Mouse (Mus musculus) hindbrain, embryonic 13.5 days (tissue): ENCODE data around the gene Spata2. TPM values are rescaled to one million over a fixed set of nuclear protein-coding genes. Genes with fewer than 3 reads are reported as not detected.

Experiments used
- ATAC-seq: fragments of 200-750 bp; cut with Nextera tagmentation; 2 replicates; pipeline ENCODE4 v1.8.0; 2017; ENCODE audit warnings: moderate TSS enrichment; ENCODE audit not compliant: low FRiP score
- H3K27ac ChIP-seq: fragments of 300-500 bp; sonication (generic); 2 replicates; pipeline ENCODE4 v1.5.1; 2015; ENCODE audit warnings: inconsistent platforms, mild to moderate bottlenecking, moderate library complexity
- H3K27me3 ChIP-seq: fragments of 300-500 bp; sonication (generic); 2 replicates; pipeline ENCODE4 v1.6.1; 2015; ENCODE audit warnings: mild to moderate bottlenecking, inconsistent platforms
- H3K36me3 ChIP-seq: fragments of 300-500 bp; sonication (generic); 2 replicates; pipeline ENCODE4 v1.6.1; 2015; ENCODE audit warnings: mild to moderate bottlenecking, inconsistent platforms
- H3K4me1 ChIP-seq: fragments of 300-500 bp; sonication (generic); replicated peaks from 2 replicates; pipeline ENCODE4 v1.6.1; 2015; ENCODE audit warnings: inconsistent platforms
- H3K4me2 ChIP-seq: fragments of 300-500 bp; sonication (generic); 2 replicates; pipeline ENCODE4 v1.6.1; 2015; ENCODE audit warnings: inconsistent platforms, mild to moderate bottlenecking, moderate library complexity
- H3K4me3 ChIP-seq: fragments of 300-500 bp; sonication (generic); 2 replicates; pipeline ENCODE4 v1.5.1; 2015; ENCODE audit warnings: mild to moderate bottlenecking, inconsistent platforms
- H3K9ac ChIP-seq: fragments of 300-500 bp; sonication (generic); 2 replicates; pipeline ENCODE4 v1.6.1; 2015; ENCODE audit warnings: mild to moderate bottlenecking, inconsistent platforms
- H3K9me3 ChIP-seq: fragments of 300-500 bp; sonication (generic); 2 replicates; pipeline ENCODE4 v1.6.1; 2016; ENCODE audit warnings: inconsistent platforms
- WGBS: fragments of 180-500 bp; shearing (Covaris S2); methylation state at CpG from one replicate; pipeline ENCODE4 v1.1.7; 2015; 5-methylcytosine and 5-hydroxymethylcytosine counted together
- polyA plus RNA-seq: library from polyadenylated mRNA; unstranded; fragments of >200 nt; fragmentation: Nextera tagmentation; extraction: Ambion mirVana; gene quantifications from 2 replicates; pipeline ENCODE4 v1.2.1, GENCODE M21; 2015

The Spata2 gene
- polyA plus RNA-seq, 1 experiment from 2014 or later = 24.6 TPM

GRCm38 (mm10) chr2:167471585-167471984 lies 21.1 kb downstream of the Spata2 start:
- Histone ChIP-seq H3K4me3 (no peak overlapping the region), H3K4me1 (peaks cover 12% of the 10 kb centered on the region), H3K9me3 (no peaks in the 10 kb centered on the region), H3K4me2 (no peak overlapping the region), H3K9ac (no peak overlapping the region), H3K27ac (no peak overlapping the region), H3K27me3 (no peaks in the 10 kb centered on the region), H3K36me3 (peaks cover 79% of the 10 kb centered on the region)
- ATAC-seq = no peak
- WGBS = 92% methylated on average over 6 of the region's 6 CpGs

GRCm38 (mm10) chr2:167470611-167471010 lies 22.1 kb downstream of the Spata2 start:
- Histone ChIP-seq H3K4me1 (peaks cover 3% of the 10 kb centered on the region), H3K4me2 (no peak overlapping the region), H3K9me3 (no peaks in the 10 kb centered on the region), H3K27ac (no peak overlapping the region), H3K9ac (no peak overlapping the region), H3K4me3 (no peak overlapping the region), H3K27me3 (no peaks in the 10 kb centered on the region), H3K36me3 (peaks cover 88% of the 10 kb centered on the region)
- 99% methylated on average over 3 of the region's 3 CpGs for WGBS
- ATAC-seq = no peak

DNA sequence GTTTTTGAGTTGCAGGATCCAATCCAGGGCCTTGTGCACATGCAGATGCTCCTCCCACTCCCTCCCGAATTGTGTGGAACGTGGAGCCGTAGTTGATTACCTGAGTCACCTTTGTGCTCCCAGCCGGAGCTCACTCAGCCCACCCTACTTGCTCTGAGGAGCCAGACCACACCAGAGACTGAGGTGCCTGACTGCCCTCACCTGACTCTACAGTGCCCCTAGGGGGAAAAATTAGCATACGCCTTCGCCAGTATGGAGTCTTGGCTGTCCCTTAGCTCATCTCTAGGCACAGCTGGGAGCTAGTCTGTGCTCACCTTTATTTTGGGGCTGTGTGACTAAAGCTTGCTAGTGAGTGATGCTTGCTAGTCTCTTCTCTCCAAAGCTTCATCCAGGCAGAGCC lies 24.2 kb downstream of the Spata2 start:
- Histone ChIP-seq H3K36me3 (peaks cover 82% of the 10 kb centered on the region), H3K4me2 (no peak overlapping the region), H3K9ac (no peak overlapping the region), H3K27ac (no peak overlapping the region), H3K27me3 (no peaks in the 10 kb centered on the region), H3K4me1 (no peaks in the 10 kb centered on the region), H3K9me3 (no peaks in the 10 kb centered on the region), H3K4me3 (no peak overlapping the region)
- 86% methylated on average over 6 of the region's 6 CpGs for WGBS
- ATAC-seq = no peak

DNA sequence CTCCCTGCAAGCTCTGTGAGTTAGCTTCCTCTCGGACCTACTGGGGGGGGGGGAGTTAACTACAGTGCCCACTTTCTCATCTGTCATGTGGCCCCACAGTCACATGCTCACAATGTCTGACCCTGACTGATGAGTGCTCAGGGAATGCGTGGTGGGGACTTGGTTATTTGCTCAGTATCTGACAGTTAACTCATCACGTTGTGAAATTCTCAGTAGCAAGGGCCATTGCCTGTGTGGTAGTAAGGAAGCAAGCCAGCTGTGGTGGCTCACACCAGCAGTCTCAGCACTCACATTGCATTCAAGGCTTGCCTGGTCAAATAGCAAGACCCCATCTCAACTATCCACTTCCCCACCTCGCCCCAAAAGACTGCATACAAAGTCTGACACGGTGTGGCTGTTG lies 25.5 kb downstream of the Spata2 start:
- ATAC-seq = no peak
- no peaks in the 10 kb centered on the region for H3K27me3 ChIP-seq
- H3K9me3 ChIP-seq = no peaks in the 10 kb centered on the region
- H3K4me2 ChIP-seq = no peak overlapping the region
- peaks cover 76% of the 10 kb centered on the region for H3K36me3 ChIP-seq
- no peaks in the 10 kb centered on the region for H3K4me1 ChIP-seq
- 87% methylated on average over 5 of the region's 5 CpGs for WGBS
- H3K27ac ChIP-seq = no peak overlapping the region
- no peak overlapping the region for H3K4me3 ChIP-seq
- no peak overlapping the region for H3K9ac ChIP-seq

GRCm38 (mm10) chr2:167465951-167466350 lies 26.7 kb downstream of the Spata2 start:
- ATAC-seq = no peak
- Histone ChIP-seq H3K27me3 (no peaks in the 10 kb centered on the region), H3K27ac (no peak overlapping the region), H3K4me3 (no peak overlapping the region), H3K9ac (no peak overlapping the region), H3K9me3 (no peaks in the 10 kb centered on the region), H3K4me1 (no peaks in the 10 kb centered on the region), H3K36me3 (peaks cover 75% of the 10 kb centered on the region), H3K4me2 (no peak overlapping the region)
- WGBS = 86% methylated on average over 3 of the region's 3 CpGs

- WGBS = 94% methylated on average over 5 of the region's 5 CpGs
- H3K4me1 ChIP-seq = no peaks in the 10 kb centered on the region
- no peaks in the 10 kb centered on the region for H3K27me3 ChIP-seq
- no peak overlapping the region for H3K9ac ChIP-seq
- H3K4me3 ChIP-seq = no peak overlapping the region
- peaks cover 75% of the 10 kb centered on the region for H3K36me3 ChIP-seq
- no peak overlapping the region for H3K27ac ChIP-seq
- H3K9me3 ChIP-seq = no peaks in the 10 kb centered on the region
- no peak overlapping the region for H3K4me2 ChIP-seq
- no peak for ATAC-seq
Observed at GRCm38 (mm10) chr2:167463802-167464201, 28.9 kb downstream of the Spata2 start.

GRCm38 (mm10) chr2:167462954-167463353 lies 29.7 kb downstream of the Spata2 start:
- H3K36me3 ChIP-seq = peaks cover 76% of the 10 kb centered on the region
- WGBS = 59% methylated on average over 6 of the region's 6 CpGs
- ATAC-seq = no peak

DNA sequence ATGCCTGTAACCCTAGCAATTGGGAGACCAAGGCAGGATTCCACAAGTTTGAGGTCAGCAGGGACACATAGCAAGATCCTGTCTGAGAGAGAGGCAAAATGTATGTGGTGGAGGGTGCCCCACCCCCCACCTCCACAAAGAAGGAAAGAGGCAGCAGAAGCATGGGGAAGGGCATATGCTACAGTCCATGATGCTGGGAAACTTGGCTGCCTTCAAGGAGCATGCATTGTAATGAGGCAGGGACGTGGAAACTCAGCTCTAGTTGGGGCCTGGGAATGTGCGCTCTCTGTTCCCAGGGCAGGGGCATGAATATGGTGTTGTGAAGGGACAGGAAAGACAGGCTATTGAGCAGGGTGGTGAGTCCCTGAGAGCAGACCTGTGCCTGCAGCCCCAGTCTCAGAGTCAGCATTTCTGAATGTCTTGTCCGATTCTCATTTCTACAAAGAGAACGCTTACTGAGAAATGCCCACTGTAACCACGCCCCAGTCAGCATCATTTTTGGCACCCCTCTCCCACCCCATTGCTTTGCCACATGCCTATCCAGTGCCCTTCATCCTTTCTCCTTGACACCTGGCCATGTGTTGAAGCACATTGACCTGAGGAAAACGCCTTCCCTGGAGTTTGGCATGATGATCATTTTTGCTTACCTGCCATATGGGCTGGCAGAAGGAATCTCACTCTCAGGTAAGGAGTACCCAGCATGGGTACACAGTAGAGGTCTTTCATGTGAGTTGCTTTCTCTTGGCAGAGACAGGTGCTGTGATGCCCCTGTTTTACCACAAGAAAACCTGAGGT lies 33.4 kb downstream of the Spata2 start:
- H3K4me2 ChIP-seq = no peak overlapping the region
- no peaks in the 10 kb centered on the region for H3K4me1 ChIP-seq
- H3K9me3 ChIP-seq = no peaks in the 10 kb centered on the region
- H3K27ac ChIP-seq = no peak overlapping the region
- no peak for ATAC-seq
- H3K9ac ChIP-seq = no peak overlapping the region
- H3K27me3 ChIP-seq = no peaks in the 10 kb centered on the region
- no peak overlapping the region for H3K4me3 ChIP-seq
- H3K36me3 ChIP-seq = peaks cover 78% of the 10 kb centered on the region
- WGBS = 92% methylated on average over 6 of the region's 6 CpGs

More at GRCm38 (mm10) chr2:167462954-167463353, 29.7 kb downstream of the Spata2 start:
- Histone ChIP-seq H3K9me3 (no peaks in the 10 kb centered on the region), H3K27ac (no peak overlapping the region), H3K4me3 (no peak overlapping the region), H3K4me2 (no peak overlapping the region), H3K9ac (no peak overlapping the region), H3K4me1 (no peaks in the 10 kb centered on the region), H3K27me3 (no peaks in the 10 kb centered on the region)

DNA sequence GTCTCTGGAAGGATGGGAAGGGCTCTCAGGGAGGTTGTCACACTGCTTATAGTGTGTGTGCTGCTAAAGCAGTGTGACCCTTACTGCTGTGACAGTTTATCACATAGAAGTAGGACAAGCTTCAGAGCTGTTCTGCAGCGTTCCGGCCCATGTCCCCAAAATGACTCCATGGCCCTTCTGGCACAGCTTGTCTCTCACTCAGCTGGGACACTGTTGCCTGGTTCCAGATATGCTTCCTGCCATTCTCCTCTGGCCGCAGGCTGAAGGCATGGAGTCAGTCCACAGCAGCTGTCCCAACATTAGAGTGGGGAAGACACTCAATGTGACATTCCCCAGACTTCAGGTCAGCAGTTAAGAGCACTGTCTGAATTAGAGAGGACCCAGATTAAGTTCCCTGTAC lies 34.1 kb downstream of the Spata2 start:
- Histone ChIP-seq H3K4me2 (no peak overlapping the region), H3K27ac (no peak overlapping the region), H3K36me3 (peaks cover 85% of the 10 kb centered on the region), H3K4me3 (no peak overlapping the region), H3K9ac (no peak overlapping the region), H3K4me1 (0 out of 2 replicates have a peak, but pooled peaks cover under 1% of the 10 kb centered on the region), H3K27me3 (no peaks in the 10 kb centered on the region), H3K9me3 (no peaks in the 10 kb centered on the region)
- 97% methylated on average over 3 of the region's 3 CpGs for WGBS
- no peak for ATAC-seq

- 91% methylated on average over 9 of the region's 9 CpGs for WGBS
- Histone ChIP-seq H3K4me2 (no peak overlapping the region), H3K36me3 (peaks cover 89% of the 10 kb centered on the region), H3K9ac (no peak overlapping the region), H3K9me3 (no peaks in the 10 kb centered on the region), H3K4me1 (0 out of 2 replicates have a peak, but pooled peaks cover 3% of the 10 kb centered on the region), H3K27me3 (no peaks in the 10 kb centered on the region), H3K4me3 (no peak overlapping the region), H3K27ac (no peak overlapping the region; the same call in 1 of the 2 replicates)
- no peak for ATAC-seq
Observed at GRCm38 (mm10) chr2:167457213-167457612, 35.5 kb downstream of the Spata2 start.

GRCm38 (mm10) chr2:167456361-167457020 lies 36.2 kb downstream of the Spata2 start:
- H3K4me3 ChIP-seq = no peak overlapping the region
- H3K4me2 ChIP-seq = no peak overlapping the region
- H3K36me3 ChIP-seq = peaks cover 89% of the 10 kb centered on the region
- no peak overlapping the region for H3K9ac ChIP-seq
- 76% methylated on average over 5 of the region's 5 CpGs for WGBS
- no peaks in the 10 kb centered on the region for H3K9me3 ChIP-seq
- H3K27me3 ChIP-seq = no peaks in the 10 kb centered on the region
- ATAC-seq = no peak
- H3K27ac ChIP-seq = peak overlapping the region; percentile 9; the same call in 1 of the 2 replicates
- H3K4me1 ChIP-seq = 0 out of 2 replicates have a peak, but pooled peaks cover 3% of the 10 kb centered on the region

- Histone ChIP-seq H3K9me3 (no peaks in the 10 kb centered on the region), H3K9ac (no peak overlapping the region), H3K36me3 (peaks cover 87% of the 10 kb centered on the region), H3K27me3 (no peaks in the 10 kb centered on the region), H3K4me1 (0 out of 2 replicates have a peak, but pooled peaks cover 3% of the 10 kb centered on the region), H3K27ac (no peak overlapping the region), H3K4me2 (no peak overlapping the region), H3K4me3 (no peak overlapping the region)
- 75% methylated on average over 3 of the region's 3 CpGs for WGBS
- ATAC-seq = no peak
Observed at GRCm38 (mm10) chr2:167453814-167454213, 38.9 kb downstream of the Spata2 start.
